Mouse (Mus musculus): ENCODE measurements at regions not wholly inside any gene's neighbourhood (a gene's known extent, or its start where the extent isn't known, plus 50 kb on each side); places are given as distances from the start of the nearest gene placed in this dataset.

- DNase-seq (ENCODE audit: low read depth), result no peak
- no peak for TF ChIP-seq POLR2A (IDR thresholded peaks at IDR 0.05; ENCODE audit: borderline replicate concordance, extremely low read depth, insufficient read depth, insufficient read length, poor library complexity, severe bottlenecking)
- TF ChIP-seq CTCF (IDR thresholded peaks at IDR 0.05; ENCODE audit: borderline replicate concordance, extremely low read depth, insufficient read depth, insufficient read length), result no peak
Measured at GRCm38 (mm10) chr15:96916586-96916985, 139.2 kb downstream of the Slc38a4 start.

- DNase-seq (ENCODE audit: low read depth), result no peak
- TF ChIP-seq CTCF (IDR thresholded peaks at IDR 0.05; ENCODE audit: borderline replicate concordance, extremely low read depth, insufficient read depth, insufficient read length), result no peak
- TF ChIP-seq POLR2A (IDR thresholded peaks at IDR 0.05; ENCODE audit: borderline replicate concordance, extremely low read depth, insufficient read depth, insufficient read length, poor library complexity, severe bottlenecking), result no peak
Measured at GRCm38 (mm10) chr15:96915544-96915943, 140.2 kb downstream of the Slc38a4 start.

- no peak for DNase-seq (ENCODE audit: low read depth)
- no peak for TF ChIP-seq CTCF (IDR thresholded peaks at IDR 0.05; ENCODE audit: borderline replicate concordance, extremely low read depth, insufficient read depth, insufficient read length)
- no peak for TF ChIP-seq POLR2A (IDR thresholded peaks at IDR 0.05; ENCODE audit: borderline replicate concordance, extremely low read depth, insufficient read depth, insufficient read length, poor library complexity, severe bottlenecking)
Measured at GRCm38 (mm10) chr15:96914988-96915387, 140.8 kb downstream of the Slc38a4 start.

- DNase-seq (ENCODE audit: low read depth), result no peak
- TF ChIP-seq CTCF (IDR thresholded peaks at IDR 0.05; ENCODE audit: borderline replicate concordance, extremely low read depth, insufficient read depth, insufficient read length) (no peak), POLR2A (IDR thresholded peaks at IDR 0.05; ENCODE audit: borderline replicate concordance, extremely low read depth, insufficient read depth, insufficient read length, poor library complexity, severe bottlenecking) (no peak)
Measured at GRCm38 (mm10) chr15:96905520-96905919, 150.2 kb downstream of the Slc38a4 start.

- TF ChIP-seq CTCF (IDR thresholded peaks at IDR 0.05; ENCODE audit: borderline replicate concordance, extremely low read depth, insufficient read depth, insufficient read length) (no peak), POLR2A (IDR thresholded peaks at IDR 0.05; ENCODE audit: borderline replicate concordance, extremely low read depth, insufficient read depth, insufficient read length, poor library complexity, severe bottlenecking) (no peak)
- no peak for DNase-seq (ENCODE audit: low read depth)
Measured at GRCm38 (mm10) chr15:96903461-96903860, 152.3 kb downstream of the Slc38a4 start.

GRCm38 (mm10) chr15:96902781-96903180 is 153.0 kb downstream of the Slc38a4 start:
- no peak for DNase-seq (ENCODE audit: low read depth)
- TF ChIP-seq POLR2A (IDR thresholded peaks at IDR 0.05; ENCODE audit: borderline replicate concordance, extremely low read depth, insufficient read depth, insufficient read length, poor library complexity, severe bottlenecking) (no peak), CTCF (IDR thresholded peaks at IDR 0.05; ENCODE audit: borderline replicate concordance, extremely low read depth, insufficient read depth, insufficient read length) (no peak)

- TF ChIP-seq POLR2A (IDR thresholded peaks at IDR 0.05; ENCODE audit: borderline replicate concordance, extremely low read depth, insufficient read depth, insufficient read length, poor library complexity, severe bottlenecking), result no peak
- no peak for TF ChIP-seq CTCF (IDR thresholded peaks at IDR 0.05; ENCODE audit: borderline replicate concordance, extremely low read depth, insufficient read depth, insufficient read length)
- DNase-seq (ENCODE audit: low read depth), result no peak
Measured at GRCm38 (mm10) chr15:96901616-96902015, 154.1 kb downstream of the Slc38a4 start.

GRCm38 (mm10) chr15:96898285-96898684 is 157.5 kb downstream of the Slc38a4 start:
- no peak for DNase-seq (ENCODE audit: low read depth)
- no peak for TF ChIP-seq POLR2A (IDR thresholded peaks at IDR 0.05; ENCODE audit: borderline replicate concordance, extremely low read depth, insufficient read depth, insufficient read length, poor library complexity, severe bottlenecking)
- no peak for TF ChIP-seq CTCF (IDR thresholded peaks at IDR 0.05; ENCODE audit: borderline replicate concordance, extremely low read depth, insufficient read depth, insufficient read length)

GRCm38 (mm10) chr15:96884901-96885300 is 170.9 kb downstream of the Slc38a4 start:
- TF ChIP-seq CTCF (IDR thresholded peaks at IDR 0.05; ENCODE audit: borderline replicate concordance, extremely low read depth, insufficient read depth, insufficient read length) (no peak), POLR2A (IDR thresholded peaks at IDR 0.05; ENCODE audit: borderline replicate concordance, extremely low read depth, insufficient read depth, insufficient read length, poor library complexity, severe bottlenecking) (no peak)
- DNase-seq (ENCODE audit: low read depth), result no peak

- TF ChIP-seq CTCF (IDR thresholded peaks at IDR 0.05; ENCODE audit: borderline replicate concordance, extremely low read depth, insufficient read depth, insufficient read length) (no peak), POLR2A (IDR thresholded peaks at IDR 0.05; ENCODE audit: borderline replicate concordance, extremely low read depth, insufficient read depth, insufficient read length, poor library complexity, severe bottlenecking) (no peak)
- no peak for DNase-seq (ENCODE audit: low read depth)
Measured at GRCm38 (mm10) chr15:96883754-96884153, 172.0 kb downstream of the Slc38a4 start.

- TF ChIP-seq POLR2A (IDR thresholded peaks at IDR 0.05; ENCODE audit: borderline replicate concordance, extremely low read depth, insufficient read depth, insufficient read length, poor library complexity, severe bottlenecking), result no peak
- TF ChIP-seq CTCF (IDR thresholded peaks at IDR 0.05; ENCODE audit: borderline replicate concordance, extremely low read depth, insufficient read depth, insufficient read length), result no peak
- no peak for DNase-seq (ENCODE audit: low read depth)
Measured at GRCm38 (mm10) chr15:96882211-96882610, 173.5 kb downstream of the Slc38a4 start.

GRCm38 (mm10) chr15:96881519-96882170 is 174.1 kb downstream of the Slc38a4 start:
- DNase-seq (ENCODE audit: low read depth), result no peak
- TF ChIP-seq POLR2A (IDR thresholded peaks at IDR 0.05; ENCODE audit: borderline replicate concordance, extremely low read depth, insufficient read depth, insufficient read length, poor library complexity, severe bottlenecking) (no peak), CTCF (IDR thresholded peaks at IDR 0.05; ENCODE audit: borderline replicate concordance, extremely low read depth, insufficient read depth, insufficient read length) (no peak)

Measured in brain, embryonic 14.5 days (tissue).